Mouse (Mus musculus): ENCODE data around the gene Adamts8.

GRCm38 (mm10) chr9:31013415-31013814 lies 71.1 kb downstream of the Adamts8 start:
- no peak for TF ChIP-seq CTCF (conservative IDR thresholded peaks at IDR 0.05; ENCODE audit: low read length)
- no peak for TF ChIP-seq POU5F1 (IDR thresholded peaks at IDR 0.05; ENCODE audit: borderline replicate concordance, low read length)
